Mouse (Mus musculus) retina, postnatal 1 day (tissue): ENCODE data around the gene Glce.

Experiments used
- DNase-seq: peaks from one replicate; pipeline ENCODE4 v3.0.0-alpha.2; 2012

The Glce gene

DNA sequence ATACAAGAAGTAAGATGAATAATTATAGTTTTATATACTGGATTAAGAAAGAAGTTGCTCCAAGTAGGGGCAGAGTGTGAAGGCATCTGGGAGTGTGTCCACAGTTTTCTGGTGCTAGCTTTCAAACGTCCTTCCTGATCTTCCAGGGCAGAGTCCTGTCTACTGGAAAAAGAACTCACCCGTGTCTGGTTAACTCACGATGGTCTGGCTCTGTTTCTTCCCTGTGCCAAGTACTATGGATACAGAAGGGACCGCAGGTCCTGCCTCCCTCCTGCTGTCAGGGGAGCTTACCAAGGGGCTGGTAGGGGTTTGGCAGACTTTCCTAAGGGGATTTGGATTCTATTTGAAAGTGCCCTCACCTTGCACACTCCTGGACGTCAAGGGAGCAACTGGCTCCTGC is 97.4 kb downstream of the Glce start:
- no peak for DNase-seq

DNA sequence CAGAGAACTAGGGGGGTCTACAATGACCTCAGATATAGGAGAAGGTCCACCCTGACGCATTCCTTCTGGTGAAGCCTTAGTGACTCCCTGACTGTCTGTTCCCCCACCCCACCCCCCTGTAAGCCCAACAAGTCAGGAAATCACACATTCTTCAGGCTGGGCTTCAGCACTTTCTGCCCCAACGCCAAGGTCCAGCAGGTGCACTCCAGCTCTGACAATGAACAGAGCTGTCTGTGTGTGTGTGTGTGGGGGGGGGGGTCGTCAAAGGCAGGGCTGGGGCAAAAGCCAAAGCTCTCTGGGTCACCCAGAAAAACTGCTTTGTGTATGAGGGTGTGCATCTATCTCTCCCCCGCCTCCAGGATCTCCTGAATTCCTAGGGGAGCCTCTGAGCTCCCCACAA is 98.6 kb downstream of the Glce start:
- DNase-seq = no peak

GRCm38 (mm10) chr9:62022961-62023680 is 99.3 kb downstream of the Glce start:
- DNase-seq = no peak

DNA sequence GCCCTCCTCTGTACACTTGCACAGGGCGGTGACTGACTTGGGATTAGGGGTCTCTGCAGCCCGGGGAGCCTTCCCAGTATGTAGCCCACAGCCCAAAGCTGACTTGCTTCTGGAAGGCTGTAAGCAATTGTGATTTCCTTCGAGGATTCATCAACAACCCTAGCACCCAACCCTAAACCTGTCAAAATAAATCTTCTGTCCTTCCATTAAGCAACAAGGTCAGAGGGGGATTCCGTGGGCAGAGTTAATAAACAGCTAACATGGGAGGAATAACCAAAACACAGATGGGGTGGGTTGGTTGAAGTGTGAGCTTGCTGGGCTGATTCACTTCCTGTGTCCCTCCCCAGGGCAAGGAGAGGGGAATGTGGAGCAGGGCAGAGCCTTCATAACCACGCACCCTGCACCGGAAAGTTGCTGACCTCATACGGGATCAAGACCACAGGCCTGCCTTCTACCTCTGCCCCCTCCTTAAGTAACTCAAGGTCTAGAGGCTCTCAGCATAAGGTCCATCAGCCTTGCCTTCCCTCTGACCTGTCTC is 100.8 kb downstream of the Glce start:
- DNase-seq = no peak

DNA sequence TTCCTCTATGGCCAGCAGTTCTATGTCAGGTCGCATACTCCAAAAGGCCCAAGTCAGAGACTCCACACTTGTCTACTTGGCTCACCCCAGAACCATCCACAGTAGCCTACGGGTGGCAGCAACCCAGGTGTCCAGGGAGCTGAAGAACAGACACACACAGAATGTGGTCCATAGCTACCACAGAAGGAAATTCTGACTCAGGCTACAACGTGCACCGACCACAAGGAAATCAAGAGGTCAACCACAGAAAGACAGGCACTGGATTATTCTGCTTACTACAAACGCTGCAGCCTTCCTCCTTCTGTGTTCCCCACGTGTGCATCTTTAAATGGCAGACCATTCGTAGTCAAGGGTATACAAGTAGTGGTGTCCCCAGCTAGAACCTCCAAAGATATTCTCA is 102.2 kb downstream of the Glce start:
- DNase-seq = no peak

DNA sequence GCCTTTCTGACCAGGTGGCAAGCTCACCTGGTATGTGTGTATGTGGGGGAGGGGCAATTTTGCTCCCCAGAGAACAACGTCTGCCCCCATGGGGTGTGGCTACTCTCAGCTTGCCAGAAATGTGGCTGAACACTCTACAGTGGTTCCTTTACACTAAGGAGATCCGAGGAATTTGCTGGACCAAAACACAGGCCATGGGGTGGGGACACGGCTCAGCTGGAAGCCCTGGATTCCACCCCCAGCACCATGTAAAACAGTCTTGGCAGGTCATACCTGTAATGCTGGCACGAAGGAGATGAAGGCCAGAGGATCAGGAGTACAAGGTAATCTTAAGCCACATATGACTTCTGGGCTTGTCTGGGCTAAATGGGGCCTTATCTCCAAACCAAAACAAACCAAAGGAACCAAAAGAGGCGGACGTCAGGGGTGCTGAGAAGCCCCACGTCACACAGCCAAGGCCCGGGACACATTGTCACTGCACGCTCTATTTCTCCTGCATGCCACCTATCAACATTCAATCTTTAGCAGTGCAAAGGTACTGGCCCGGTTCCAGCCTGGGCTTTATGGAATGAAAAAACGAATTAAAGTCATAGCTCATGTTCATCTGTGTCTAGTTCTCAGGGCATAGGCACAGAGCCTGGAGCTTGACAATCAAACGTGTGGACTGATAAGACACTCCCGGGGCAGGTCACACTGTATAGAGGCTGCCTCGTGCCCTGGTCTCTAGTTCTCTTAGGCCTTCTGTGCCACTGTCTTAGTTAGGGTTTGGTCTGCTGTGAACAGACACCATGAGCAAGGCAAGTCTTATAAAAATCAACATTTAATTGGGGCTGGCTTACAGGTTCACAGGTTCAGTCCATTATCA is 104.0 kb downstream of the Glce start:
- DNase-seq = no peak

- no peak for DNase-seq
Measured at GRCm38 (mm10) chr9:62017329-62017728, 105.1 kb downstream of the Glce start.

- no peak for DNase-seq
Measured at GRCm38 (mm10) chr9:62015504-62015903, 107.0 kb downstream of the Glce start.

- no peak for DNase-seq
Measured at GRCm38 (mm10) chr9:62013316-62014097, 108.9 kb downstream of the Glce start.

- DNase-seq = no peak
Measured at GRCm38 (mm10) chr9:62008360-62008759, 114.1 kb downstream of the Glce start.
